Mouse (Mus musculus) spleen, adult 2 months (tissue): ENCODE measurements around the gene Cyp27a1. TPM values are rescaled to one million over a fixed set of nuclear protein-coding genes. Genes with fewer than 3 reads are reported as not detected.

Source experiments
- DNase-seq, 2 experiments: peaks; one replicate each; pipeline versions ENCODE4 v3.0.0 to v3.0.0-alpha.2; 2012 to 2021; ENCODE audit warnings: low spot score in 2 of 2, low read depth in 1 of 2
- H3K27ac ChIP-seq: fragments of 200-500 bp; 2 replicates; pipeline ENCODE4 v1.5.1; 2012; ENCODE audit warnings: low read length, inconsistent platforms; ENCODE audit not compliant: insufficient read depth
- H3K27me3 ChIP-seq: fragments of 200-500 bp; 2 replicates; pipeline ENCODE4 v1.6.1; 2012; ENCODE audit warnings: mild to moderate bottlenecking, moderate library complexity, low read length, inconsistent platforms; ENCODE audit not compliant: control insufficient read depth, insufficient read depth
- H3K36me3 ChIP-seq: fragments of 200-500 bp; 2 replicates; pipeline ENCODE4 v1.6.1; 2012; ENCODE audit warnings: mild to moderate bottlenecking, low read length, inconsistent platforms; ENCODE audit not compliant: control insufficient read depth, insufficient read depth
- H3K4me1 ChIP-seq: fragments of 200-500 bp; 2 replicates; pipeline ENCODE4 v1.6.1; 2011; ENCODE audit warnings: inconsistent platforms; ENCODE audit not compliant: control insufficient read depth, insufficient read depth, insufficient read length
- H3K4me3 ChIP-seq: fragments of 200-500 bp; 2 replicates; pipeline ENCODE4 v1.5.1; 2011; ENCODE audit warnings: mild to moderate bottlenecking, inconsistent platforms; ENCODE audit not compliant: insufficient read depth, insufficient read length; ENCODE audit errors: extremely low read depth
- CTCF ChIP-seq: fragments of 200-500 bp; IDR thresholded peaks from 2 replicates; pipeline ENCODE4 v1.5.1; 2011; ENCODE audit warnings: mild to moderate bottlenecking, inconsistent platforms; ENCODE audit not compliant: insufficient read depth, insufficient read length, insufficient replicate concordance; ENCODE audit errors: extremely low read depth
- POLR2A ChIP-seq: fragments of 200-500 bp; IDR thresholded peaks from 2 replicates; pipeline ENCODE4 v1.6.1; 2011; ENCODE audit warnings: low read depth, low read length, inconsistent platforms
- WGBS: fragments of 180-500 bp; shearing (Covaris S2); methylation state at CpG from one replicate; pipeline ENCODE4 v1.1.7; 2018; 5-methylcytosine and 5-hydroxymethylcytosine counted together
- polyA plus RNA-seq: library from polyadenylated mRNA; depleted of rRNA; stranded (reverse); fragments of >200 nt; gene quantifications from 2 replicates; pipeline ENCODE4 v1.2.3, GENCODE M21; 2012

Gene Cyp27a1
- polyA plus RNA-seq, 1 experiment = 25.0 TPM

GRCm38 (mm10) chr1:74770727-74771466, 57.5 kb downstream of the Cyp27a1 start:
- Histone ChIP-seq H3K4me1 (no peaks in the 10 kb centered on the region; the same call in none of the 2 replicates), H3K36me3 (no peaks in the 10 kb centered on the region), H3K27me3 (peaks cover 17% of the 10 kb centered on the region), H3K27ac (no peak overlapping the region), H3K4me3 (no peak overlapping the region)
- no peak for DNase-seq
- TF ChIP-seq CTCF (no peak), POLR2A (no peak)
- WGBS = 9% methylated on average over 35 of the region's 35 CpGs

DNA sequence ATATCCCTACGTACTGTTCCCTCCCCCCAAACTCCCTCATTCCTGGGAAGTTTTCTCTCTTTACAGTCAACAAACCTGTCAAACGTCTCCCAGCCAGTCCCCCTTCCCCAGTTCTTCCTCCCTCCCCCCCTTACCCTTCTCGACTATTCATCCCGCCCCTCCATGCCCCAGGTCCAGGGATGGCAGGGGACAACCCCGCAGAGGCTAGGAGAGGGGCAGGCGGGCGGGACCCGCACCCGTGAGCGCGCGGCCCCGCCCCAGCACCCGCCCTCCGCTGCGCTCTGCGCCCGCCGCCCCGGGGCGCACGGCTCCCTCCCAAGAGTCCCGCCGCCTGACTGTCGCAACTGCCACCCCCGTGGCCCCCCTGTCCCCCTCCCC, 58.1 kb downstream of the Cyp27a1 start:
- no peak overlapping the region for H3K27ac ChIP-seq
- H3K36me3 ChIP-seq = no peaks in the 10 kb centered on the region
- H3K4me3 ChIP-seq = peak overlapping the region; percentile 31; the same call in 1 of the 2 replicates
- TF ChIP-seq POLR2A = no peak
- TF ChIP-seq CTCF = no peak
- no peak for DNase-seq
- 3% methylated on average over 24 of the region's 26 CpGs for WGBS
- peaks cover 17% of the 10 kb centered on the region for H3K27me3 ChIP-seq
- no peaks in the 10 kb centered on the region; the same call in none of the 2 replicates for H3K4me1 ChIP-seq

GRCm38 (mm10) chr1:74771845-74771930, 58.3 kb downstream of the Cyp27a1 start, which contains the start of gene Wnt6:
Gene Wnt6 (plus strand): TSS chr1:74771892.
- no peak for DNase-seq
- 6% methylated on average over 3 of the region's 8 CpGs for WGBS
- peak within 1 kb of the TSS; percentile 31; the same call in 1 of the 2 replicates for H3K4me3 ChIP-seq
- H3K4me1 ChIP-seq = no peaks in the 10 kb centered on the region; the same call in none of the 2 replicates
- TF ChIP-seq POLR2A (no peak), CTCF (no peak)
- H3K36me3 ChIP-seq = no peaks in the 10 kb centered on the region
- H3K27ac ChIP-seq = no peak within 1 kb of the TSS
- H3K27me3 ChIP-seq = peaks cover 17% of the 10 kb centered on the region

GRCm38 (mm10) chr1:74771931-74772620, 58.7 kb downstream of the Cyp27a1 start:
- DNase-seq = no peak
- no peak for TF ChIP-seq CTCF
- TF ChIP-seq POLR2A = no peak
- H3K27ac ChIP-seq = no peak overlapping the region
- H3K36me3 ChIP-seq = no peaks in the 10 kb centered on the region
- WGBS = 1% methylated on average over 46 of the region's 51 CpGs
- peaks cover 17% of the 10 kb centered on the region for H3K27me3 ChIP-seq
- no peaks in the 10 kb centered on the region; the same call in none of the 2 replicates for H3K4me1 ChIP-seq
- peak overlapping the region; percentile 31; the same call in 1 of the 2 replicates for H3K4me3 ChIP-seq

DNA sequence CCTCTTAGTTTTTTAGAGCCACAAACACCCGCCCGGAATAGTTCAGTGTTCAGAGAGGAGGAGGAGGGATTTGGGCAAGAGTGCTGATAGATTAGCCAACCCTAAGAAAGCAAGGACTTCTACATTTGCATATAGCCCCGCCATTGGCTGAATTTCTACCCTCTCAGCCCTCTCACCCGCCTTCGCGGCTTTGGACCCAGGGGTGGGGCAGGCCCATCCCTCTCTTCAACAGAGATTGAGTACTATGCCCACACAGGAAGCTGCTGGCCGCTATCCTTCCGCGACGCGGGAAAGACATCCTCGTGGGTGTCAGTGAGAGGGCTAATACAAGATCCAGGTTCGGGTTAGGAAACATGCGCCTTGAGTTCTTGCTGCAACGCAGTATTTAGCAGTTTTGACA, 59.8 kb downstream of the Cyp27a1 start:
- under 1% methylated on average over 15 of the region's 15 CpGs for whole genome bisulfite sequencing
- no peaks in the 10 kb centered on the region; the same call in none of the 2 replicates for H3K4me1 ChIP-seq
- H3K27me3 ChIP-seq = peaks cover 17% of the 10 kb centered on the region
- TF ChIP-seq CTCF (no peak), POLR2A (no peak)
- H3K4me3 ChIP-seq = no peak overlapping the region
- H3K36me3 ChIP-seq = no peaks in the 10 kb centered on the region
- peak in 1 of 2 experiments; percentile 59 for DNase-seq
- H3K27ac ChIP-seq = no peak overlapping the region

- no peak overlapping the region for H3K27ac ChIP-seq
- DNase-seq = no peak
- peaks cover 16% of the 10 kb centered on the region for H3K27me3 ChIP-seq
- TF ChIP-seq POLR2A (no peak), CTCF (no peak)
- no peaks in the 10 kb centered on the region for H3K36me3 ChIP-seq
- WGBS = 68% methylated on average over 7 of the region's 7 CpGs
- H3K4me3 ChIP-seq = no peak overlapping the region
- H3K4me1 ChIP-seq = no peaks in the 10 kb centered on the region; the same call in none of the 2 replicates
Observed at GRCm38 (mm10) chr1:74774062-74774461, 60.7 kb downstream of the Cyp27a1 start.

DNA sequence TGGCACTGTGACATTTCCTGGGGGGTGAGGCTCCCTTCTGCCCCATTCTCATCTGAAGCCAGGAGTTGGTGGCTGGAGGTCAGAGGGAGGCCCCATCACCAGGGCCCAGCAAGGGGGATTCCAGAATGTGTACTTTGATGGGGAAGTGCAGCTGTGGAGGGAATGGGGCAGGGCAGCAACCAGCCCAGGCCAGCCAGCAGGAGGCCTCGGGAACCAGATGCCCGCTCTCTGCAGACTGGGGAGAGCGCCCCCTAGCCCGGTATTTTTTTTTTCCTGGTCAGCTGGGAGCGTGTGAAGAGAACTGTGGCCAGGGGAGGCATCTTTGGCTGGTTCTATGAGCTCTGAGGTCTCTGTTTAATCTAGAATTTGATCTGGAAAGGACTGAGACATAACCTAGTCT, 62.4 kb downstream of the Cyp27a1 start:
- Histone ChIP-seq H3K36me3 (no peaks in the 10 kb centered on the region), H3K27me3 (peaks cover 10% of the 10 kb centered on the region), H3K4me1 (no peaks in the 10 kb centered on the region; the same call in none of the 2 replicates), H3K4me3 (no peak overlapping the region), H3K27ac (no peak overlapping the region)
- 36% methylated on average over 5 of the region's 5 CpGs for WGBS
- TF ChIP-seq POLR2A (no peak), CTCF (0 out of 2 replicates have a peak, but pooled peaks have one; percentile 10)
- DNase-seq = no peak
